Mouse (Mus musculus) cerebellum, adult 2 months (tissue): ENCODE measurements around the gene Thap12.

Experiments used
- CTCF ChIP-seq: fragments of 200-500 bp; IDR thresholded peaks from 2 replicates; pipeline ENCODE4 v1.5.1; 2011; ENCODE audit warnings: low read depth, mild to moderate bottlenecking, control low read depth, low read length, moderate library complexity, borderline replicate concordance; ENCODE audit not compliant: insufficient read depth
- POLR2A ChIP-seq: fragments of 200-500 bp; IDR thresholded peaks from 2 replicates; pipeline ENCODE4 v1.6.1; 2011; ENCODE audit warnings: low read length, control low read depth, borderline replicate concordance; ENCODE audit not compliant: insufficient read depth

- TF ChIP-seq CTCF (no peak), POLR2A (no peak)
Observed at GRCm38 (mm10) chr7:98725686-98726195, 22.8 kb downstream of the Thap12 start.
